Mouse (Mus musculus) kidney, adult 8-10 months (tissue): ENCODE measurements around the gene Ifna11.

Experiments used
- DNase-seq, 2 experiments: peaks; one replicate each; pipeline ENCODE4 v3.0.0; 2022

The Ifna11 gene

GRCm38 (mm10) chr4:88841438-88841911 is 21.7 kb downstream of the Ifna11 start, which contains the start of gene Ifna4:
Ifna4 (plus strand) TSS chr4:88841861.
- no peak for DNase-seq

DNA sequence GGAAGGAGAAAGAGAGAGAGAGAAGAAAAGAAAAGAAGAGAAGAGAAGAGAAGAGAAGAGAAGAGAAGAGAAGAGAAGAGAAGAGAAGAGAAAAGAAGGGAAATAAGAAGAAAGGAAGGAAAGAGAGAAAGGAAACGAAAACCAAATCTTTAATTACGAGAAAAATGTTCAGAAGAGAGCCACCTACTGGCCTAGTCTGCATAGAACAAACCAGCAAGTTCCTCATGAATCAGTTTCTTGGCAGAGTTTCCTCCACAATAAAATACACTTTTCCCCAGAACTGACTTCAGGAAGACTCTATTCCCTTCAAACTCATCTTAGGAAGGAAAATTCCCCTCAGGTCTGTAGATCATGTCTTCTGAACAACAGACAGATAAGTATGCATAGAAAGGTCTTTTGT is 25.6 kb downstream of the Ifna11 start:
- DNase-seq, result no peak

GRCm38 (mm10) chr4:88849698-88850097 is 29.9 kb downstream of the Ifna11 start, which contains the start of gene Ifna1:
Ifna1 (plus strand) TSS chr4:88850087.
- no peak for DNase-seq

GRCm38 (mm10) chr4:88851026-88851763 is 31.4 kb downstream of the Ifna11 start:
- no peak for DNase-seq

DNA sequence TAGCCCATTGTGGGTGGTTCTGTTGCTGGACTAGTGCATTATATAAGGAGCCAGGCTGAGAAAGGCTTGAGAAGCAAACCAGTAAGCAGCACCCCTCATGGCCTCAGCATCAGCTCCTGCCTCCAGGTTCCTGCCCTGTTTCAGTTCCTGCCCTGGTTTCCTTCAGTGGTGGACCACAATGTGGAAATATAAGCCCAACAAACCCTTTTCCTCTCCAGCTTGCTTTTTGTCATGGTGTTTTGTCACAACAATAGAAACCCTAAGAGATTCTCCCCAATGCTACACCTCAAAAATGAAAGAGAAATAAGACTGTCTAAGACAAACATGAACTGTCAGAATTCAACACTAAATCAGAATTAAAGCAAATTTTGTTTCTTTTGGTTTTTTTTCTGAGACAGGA is 39.5 kb downstream of the Ifna11 start:
- no peak for DNase-seq

- DNase-seq, result no peak
Measured at GRCm38 (mm10) chr4:88863309-88863708, 43.5 kb downstream of the Ifna11 start.

- DNase-seq, result no peak
Measured at GRCm38 (mm10) chr4:88864599-88864998, 44.8 kb downstream of the Ifna11 start.

DNA sequence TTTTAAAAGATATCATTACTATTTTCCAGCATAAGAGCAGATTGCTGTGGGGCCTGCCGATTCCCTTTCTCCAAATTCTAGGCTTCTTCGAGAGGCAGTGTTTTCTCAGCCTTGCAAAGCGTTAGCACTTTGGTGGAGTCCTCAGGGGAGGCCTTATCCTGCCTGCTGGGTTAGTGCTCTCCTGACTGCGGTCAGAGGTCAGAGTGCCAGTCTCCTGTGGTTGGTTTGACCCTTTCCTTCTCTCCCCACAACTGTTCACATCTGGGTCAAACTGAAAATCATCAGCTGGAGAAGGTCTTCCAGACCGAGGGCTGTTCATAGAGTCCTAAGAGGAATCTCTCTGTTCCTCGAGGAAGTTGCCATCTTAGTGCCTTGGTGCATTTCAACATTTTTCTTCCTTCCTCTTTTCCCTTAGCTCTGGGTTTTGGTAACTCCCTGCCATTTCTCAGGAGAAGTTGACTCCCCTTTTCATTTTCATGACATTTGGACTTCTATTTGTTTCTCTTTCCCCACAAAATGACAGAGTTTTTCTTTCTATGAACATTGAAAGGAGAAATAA is 45.3 kb downstream of the Ifna11 start:
- no peak for DNase-seq

GRCm38 (mm10) chr4:88867366-88867925 is 47.7 kb downstream of the Ifna11 start:
- peak; percentile 50 to 76 for DNase-seq

DNA sequence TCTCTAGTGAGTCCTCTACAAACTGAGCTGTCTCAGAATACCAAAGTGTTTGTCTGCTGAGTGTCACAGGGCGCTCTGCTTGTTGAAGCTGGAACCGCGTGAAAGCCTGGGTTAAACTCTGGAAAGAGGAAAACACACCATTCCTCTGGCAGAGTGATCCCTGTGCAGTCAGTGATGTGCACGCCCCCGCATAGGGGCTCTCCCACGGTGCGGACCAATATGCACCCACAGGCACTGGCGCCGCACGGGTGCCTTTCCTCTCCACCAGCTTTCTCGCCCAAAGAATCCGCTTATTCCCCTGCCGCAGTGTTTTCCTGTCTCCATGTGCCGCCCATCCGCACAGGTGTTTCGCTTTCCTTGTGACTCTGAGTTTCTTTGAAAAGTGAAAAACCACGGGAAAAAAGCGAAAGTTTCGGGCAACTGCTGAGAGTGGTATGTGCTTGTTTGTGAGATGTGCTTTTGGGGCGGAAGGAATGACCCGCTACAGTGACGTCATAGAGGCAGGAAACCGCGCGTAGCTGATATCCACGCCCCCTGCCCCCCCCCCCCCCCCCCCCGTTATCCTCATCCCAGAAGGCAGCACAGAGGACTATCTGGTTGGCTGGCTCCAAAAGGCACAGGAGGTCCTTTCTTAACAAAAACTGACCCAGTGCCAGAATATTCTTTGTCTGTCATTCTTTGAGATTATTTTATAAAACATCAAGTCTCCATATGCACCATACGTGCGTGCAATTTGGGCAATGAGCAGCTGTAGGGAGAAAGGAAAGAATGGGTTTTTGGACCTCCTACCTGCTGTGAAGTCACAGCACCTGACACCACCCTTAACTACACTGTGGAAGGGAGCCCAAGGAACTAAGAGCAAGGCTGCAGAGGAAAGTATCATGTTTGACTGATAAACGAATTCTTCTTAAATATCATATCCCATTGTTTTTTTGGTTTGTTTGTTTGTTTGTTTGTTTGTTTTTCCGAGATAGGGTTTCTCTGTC is 48.5 kb downstream of the Ifna11 start:
- no peak for DNase-seq
